33 mouse cellular contexts compared by ENCODE assay signal in genomic region chr17:88127126-88127525, GRCm38 (mm10).
A peak's percentile ranks its signal among the peaks of the same experiment; 100 is the strongest.
DNase-seq lines count a peak whose midpoint lies in the region; ATAC-seq and TF ChIP-seq lines count a peak whose summit lies in the region.
"Had no signal": no experiment of that assay in that cellular context is flagged by ENCODE, and none has a peak within 500 bp of the region (broad histone marks: within the 10 kb centered on the region; RNA-seq: fewer than 3 reads in every experiment).

No protein-coding gene starts in this region.

- DNase-seq in gastrocnemius, adult 2 months, result no peak
- DNase-seq in gastrocnemius, postnatal 4 days (ENCODE audit: low spot score in 2 of 2), result no peak
- DNase-seq in liver, postnatal 0 days, result no peak
- DNase-seq: adrenal gland, postnatal 14 days; cerebellum, adult 18-20 months; cerebellum, postnatal 10 days; forebrain, postnatal 0 days; gastrocnemius, postnatal 14 days; heart, postnatal 14 days; kidney, adult 2 months; kidney, postnatal 25 days; left cerebral cortex, postnatal 4 days; lung, postnatal 36 days; right cerebral cortex, adult 18-20 months; spleen, adult 18-20 months; thymus, postnatal 14 days had no signal

- H3K4me1 ChIP-seq in liver, postnatal 0 days (ENCODE audit: insufficient read depth), result no peaks in the 10 kb centered on the region
- no peaks in the 10 kb centered on the region for H3K4me1 ChIP-seq in liver, embryonic 12.5 days
- H3K4me1 ChIP-seq: forebrain, embryonic 12.5 days; heart, embryonic 13.5 days; hindbrain, embryonic 12.5 days; intestine, embryonic 15.5 days; liver, embryonic 15.5 days; midbrain, embryonic 10.5 days; midbrain, embryonic 15.5 days; neural tube, embryonic 12.5 days had no signal

- H3K27me3 ChIP-seq in liver, postnatal 0 days (ENCODE audit: insufficient read depth, low read length), result no peaks in the 10 kb centered on the region
- H3K27me3 ChIP-seq in liver, embryonic 12.5 days (replicated peaks), result no peaks in the 10 kb centered on the region
- H3K27me3 ChIP-seq: forebrain, embryonic 12.5 days; heart, embryonic 13.5 days; hindbrain, embryonic 12.5 days; intestine, embryonic 15.5 days; liver, embryonic 15.5 days; midbrain, embryonic 15.5 days; neural tube, embryonic 12.5 days; Patski had no signal

- no peak overlapping the region for H3K4me2 ChIP-seq in liver, postnatal 0 days (ENCODE audit: low read depth, low read length)
- no peak overlapping the region for H3K4me2 ChIP-seq in liver, embryonic 12.5 days
- H3K4me2 ChIP-seq: forebrain, embryonic 12.5 days; heart, embryonic 13.5 days; hindbrain, embryonic 12.5 days; intestine, embryonic 15.5 days; liver, embryonic 15.5 days; midbrain, embryonic 15.5 days; neural tube, embryonic 12.5 days had no signal

- 36% methylated on average over 2 of the region's 2 CpGs for WGBS in liver, postnatal 0 days (ENCODE audit: insufficient replicate concordance)
- WGBS in liver, embryonic 12.5 days (ENCODE audit: insufficient replicate concordance), result 53% methylated on average over 2 of the region's 2 CpGs
- 7% methylated on average over 2 of the region's 2 CpGs for WGBS in macrophage (ENCODE audit: missing documents)

- no peaks in the 10 kb centered on the region for H3K79me2 ChIP-seq in macrophage (ENCODE audit: inconsistent target)

- TF ChIP-seq CTCF in gastrocnemius, adult 2 months (IDR thresholded peaks at IDR 0.05), result no peak
- TF ChIP-seq CTCF in liver, postnatal 0 days (IDR thresholded peaks at IDR 0.05; ENCODE audit: low read depth), result no peak

- H3K9me3 ChIP-seq in liver, postnatal 0 days (ENCODE audit: low read length), result no peaks in the 10 kb centered on the region
- no peaks in the 10 kb centered on the region for H3K9me3 ChIP-seq in liver, embryonic 12.5 days (replicated peaks)
- H3K9me3 ChIP-seq: forebrain, embryonic 12.5 days; G1E; heart, embryonic 13.5 days; hindbrain, embryonic 12.5 days; intestine, embryonic 15.5 days; liver, embryonic 15.5 days; midbrain, embryonic 10.5 days; midbrain, embryonic 15.5 days; neural tube, embryonic 12.5 days had no signal

- no peaks in the 10 kb centered on the region for H3K36me3 ChIP-seq in liver, postnatal 0 days (replicated peaks; ENCODE audit: insufficient read depth, low read length)
- no peaks in the 10 kb centered on the region for H3K36me3 ChIP-seq in liver, embryonic 12.5 days
- no peaks in the 10 kb centered on the region for H3K36me3 ChIP-seq in macrophage (ENCODE audit: inconsistent target)
- H3K36me3 ChIP-seq: forebrain, embryonic 12.5 days; G1E; heart, embryonic 13.5 days; hindbrain, embryonic 12.5 days; intestine, embryonic 15.5 days; liver, embryonic 15.5 days; midbrain, embryonic 10.5 days; midbrain, embryonic 15.5 days; neural tube, embryonic 12.5 days had no signal

- H3K27ac ChIP-seq in gastrocnemius, adult 2 months, result peak overlapping the region; percentile 5; the same call in 1 of the 2 replicates
- peak overlapping the region; percentile 18; the same call in 1 of the 2 replicates for H3K27ac ChIP-seq in liver, postnatal 0 days (ENCODE audit: low read depth)
- H3K27ac ChIP-seq in liver, embryonic 12.5 days, result no peak overlapping the region
- peak overlapping the region; percentile 76 for H3K27ac ChIP-seq in macrophage
- H3K27ac ChIP-seq: forebrain, embryonic 12.5 days; heart, adult 2 months; heart, embryonic 13.5 days; hindbrain, embryonic 12.5 days; hindbrain, postnatal 0 days; intestine, embryonic 15.5 days; liver, embryonic 15.5 days; midbrain, embryonic 10.5 days; midbrain, embryonic 15.5 days; neural tube, embryonic 12.5 days had no signal

- no peak for ATAC-seq in liver, postnatal 0 days
- ATAC-seq in liver, embryonic 12.5 days, result no peak
- ATAC-seq in megakaryocyte, adult 5-6 weeks (ENCODE audit: poor library complexity, severe bottlenecking), result no peak
- no peak for ATAC-seq in megakaryocyte-erythroid progenitor cell, adult 5-6 weeks (replicated peaks; ENCODE audit: low FRiP score, low TSS enrichment, poor library complexity, severe bottlenecking)
- ATAC-seq: forebrain, postnatal 0 days; hindbrain, postnatal 0 days; intestine, embryonic 15.5 days; midbrain, embryonic 15.5 days; Patski had no signal

- intact Hi-C loops in gastrocnemius, adult 2 months (cut with DNase I), result no loop called here

- no peak overlapping the region for H3K4me3 ChIP-seq in gastrocnemius, adult 2 months
- no peak overlapping the region for H3K4me3 ChIP-seq in liver, postnatal 0 days (ENCODE audit: low read depth, low read length)
- H3K4me3 ChIP-seq in liver, embryonic 12.5 days, result no peak overlapping the region
- H3K4me3 ChIP-seq in macrophage (ENCODE audit: inconsistent target), result no peak overlapping the region
- H3K4me3 ChIP-seq: erythroblast, embryonic 14.5 days; forebrain, embryonic 12.5 days; heart, adult 2 months; heart, embryonic 13.5 days; hindbrain, embryonic 12.5 days; intestine, embryonic 15.5 days; liver, embryonic 15.5 days; midbrain, embryonic 10.5 days; midbrain, embryonic 15.5 days; neural tube, embryonic 12.5 days had no signal

- no peak for TF ChIP-seq EP300 in liver, postnatal 0 days (IDR thresholded peaks at IDR 0.05; ENCODE audit: low read depth)

- H3K9ac ChIP-seq in liver, postnatal 0 days (replicated peaks), result no peak overlapping the region
- H3K9ac ChIP-seq in liver, embryonic 12.5 days, result no peak overlapping the region
- H3K9ac ChIP-seq: forebrain, embryonic 12.5 days; forebrain, postnatal 0 days; heart, embryonic 13.5 days; hindbrain, embryonic 12.5 days; intestine, embryonic 15.5 days; liver, embryonic 15.5 days; midbrain, embryonic 15.5 days; neural tube, embryonic 12.5 days had no signal
